Mouse (Mus musculus) midbrain, embryonic 11.5 days (tissue): ENCODE measurements around the gene Rpl35a. TPM values are rescaled to one million over a fixed set of nuclear protein-coding genes. Genes with fewer than 3 reads are reported as not detected.
A peak's percentile ranks its signal among the peaks of the same experiment; 100 is the strongest.

Source experiments
- ATAC-seq: fragments of 200-750 bp; cut with Nextera tagmentation; 2 replicates; pipeline ENCODE4 v1.8.0; 2017; ENCODE audit warnings: moderate TSS enrichment, moderate library complexity; ENCODE audit not compliant: low FRiP score
- DNase-seq: peaks from one replicate; pipeline ENCODE4 v3.0.0; 2015; ENCODE audit warnings: low spot score; ENCODE audit errors: missing footprints
- H3K27ac ChIP-seq: fragments of 300-500 bp; sonication (generic); 2 replicates; pipeline ENCODE4 v1.5.1; 2014; ENCODE audit warnings: low read depth, low read length
- H3K27me3 ChIP-seq: fragments of 300-500 bp; sonication (generic); 2 replicates; pipeline ENCODE4 v1.6.1; 2014; ENCODE audit warnings: mild to moderate bottlenecking, low read length, moderate library complexity, mixed read lengths; ENCODE audit not compliant: control insufficient read depth, insufficient read depth
- H3K36me3 ChIP-seq: fragments of 300-500 bp; sonication (generic); 2 replicates; pipeline ENCODE4 v1.6.1; 2014; ENCODE audit warnings: mild to moderate bottlenecking, low read length, moderate library complexity, mixed read lengths; ENCODE audit not compliant: control insufficient read depth, insufficient read depth
- H3K4me1 ChIP-seq: fragments of 300-500 bp; sonication (generic); 2 replicates; pipeline ENCODE4 v1.6.1; 2014; ENCODE audit warnings: low read length; ENCODE audit not compliant: control insufficient read depth, insufficient read depth
- H3K4me2 ChIP-seq: fragments of 300-500 bp; sonication (generic); 2 replicates; pipeline ENCODE4 v1.6.1; 2014; ENCODE audit warnings: mild to moderate bottlenecking, moderate library complexity
- H3K4me3 ChIP-seq: fragments of 300-500 bp; sonication (generic); 2 replicates; pipeline ENCODE4 v1.5.1; 2014; ENCODE audit warnings: low read depth, low read length
- H3K9ac ChIP-seq: fragments of 300-500 bp; sonication (generic); 2 replicates; pipeline ENCODE4 v1.6.1; 2014; ENCODE audit warnings: low read length
- H3K9me3 ChIP-seq: fragments of 300-500 bp; sonication (generic); 2 replicates; pipeline ENCODE4 v1.6.1; 2016; ENCODE audit warnings: low read length; ENCODE audit not compliant: control insufficient read depth
- WGBS: fragments of 180-500 bp; shearing (Covaris S2); extraction: QIAGEN DNeasy Blood & Tissue Kit; methylation state at CpG from one replicate; pipeline ENCODE4 v1.1.7; 2014; 5-methylcytosine and 5-hydroxymethylcytosine counted together
- polyA plus RNA-seq: library from polyadenylated mRNA; unstranded; fragments of >200 nt; fragmentation: Nextera tagmentation; extraction: Ambion mirVana; gene quantifications from 2 replicates; pipeline ENCODE4 v1.2.1, GENCODE M21; 2014

Gene Rpl35a
- polyA plus RNA-seq, 1 experiment from 2014 or later, result 861 TPM

- ATAC-seq (no peak), DNase-seq (peak; percentile 85)
- H3K36me3 ChIP-seq, result peaks cover 12% of the 10 kb centered on the region; the same call in 1 of the 2 replicates
- no peaks in the 10 kb centered on the region for H3K27me3 ChIP-seq
- no peaks in the 10 kb centered on the region for H3K9me3 ChIP-seq
- no peak overlapping the region for H3K9ac ChIP-seq
- H3K27ac ChIP-seq, result no peak overlapping the region
- H3K4me2 ChIP-seq, result no peak overlapping the region
- peaks cover 24% of the 10 kb centered on the region for H3K4me1 ChIP-seq
- 75% methylated on average over 2 of the region's 2 CpGs for WGBS
- H3K4me3 ChIP-seq, result no peak overlapping the region
These were observed 4.7 kb downstream of the Rpl35a start for GRCm38 (mm10) chr16:33060926-33061325.

GRCm38 (mm10) chr16:33061400-33061799 lies 5.1 kb downstream of the Rpl35a start:
- no peak for ATAC-seq
- no peaks in the 10 kb centered on the region for H3K9me3 ChIP-seq
- 54% methylated on average over 11 of the region's 11 CpGs for WGBS
- peaks cover 24% of the 10 kb centered on the region for H3K4me1 ChIP-seq
- peaks cover 12% of the 10 kb centered on the region; the same call in 1 of the 2 replicates for H3K36me3 ChIP-seq
- H3K9ac ChIP-seq, result no peak overlapping the region
- H3K27ac ChIP-seq, result peak overlapping the region; percentile 76; the same call in 1 of the 2 replicates
- peak overlapping the region; percentile 82; the same call in 1 of the 2 replicates for H3K4me2 ChIP-seq
- H3K4me3 ChIP-seq, result no peak overlapping the region
- no peak for DNase-seq
- no peaks in the 10 kb centered on the region for H3K27me3 ChIP-seq

GRCm38 (mm10) chr16:33062024-33062681 lies 5.9 kb downstream of the Rpl35a start, which contains the start of gene Lmln:
Lmln (plus strand) TSS chr16:33062521.
- peak within 1 kb of the TSS; percentile 82 for H3K4me2 ChIP-seq
- H3K9me3 ChIP-seq, result no peaks in the 10 kb centered on the region
- peaks cover 24% of the 10 kb centered on the region for H3K4me1 ChIP-seq
- DNase-seq, result peak; percentile 98
- peak within 1 kb of the TSS; percentile 76 for H3K27ac ChIP-seq
- H3K9ac ChIP-seq, result peak within 1 kb of the TSS; percentile 86
- peaks cover 12% of the 10 kb centered on the region; the same call in 1 of the 2 replicates for H3K36me3 ChIP-seq
- H3K27me3 ChIP-seq, result no peaks in the 10 kb centered on the region
- H3K4me3 ChIP-seq, result peak within 1 kb of the TSS; percentile 85
- ATAC-seq, result peak; percentile 99
- WGBS, result 1% methylated on average over 64 of the region's 64 CpGs

GRCm38 (mm10) chr16:33062682-33063131 lies 6.5 kb downstream of the Rpl35a start:
- peak overlapping the region; percentile 76 for H3K27ac ChIP-seq
- peak overlapping the region; percentile 85 for H3K4me3 ChIP-seq
- peak overlapping the region; percentile 82 for H3K4me2 ChIP-seq
- H3K9me3 ChIP-seq, result no peaks in the 10 kb centered on the region
- H3K36me3 ChIP-seq, result peaks cover 12% of the 10 kb centered on the region; the same call in 1 of the 2 replicates
- DNase-seq (peak; percentile 96), ATAC-seq (no peak)
- H3K9ac ChIP-seq, result peak overlapping the region; percentile 86
- peaks cover 21% of the 10 kb centered on the region for H3K4me1 ChIP-seq
- WGBS, result under 1% methylated on average over 34 of the region's 35 CpGs
- H3K27me3 ChIP-seq, result no peaks in the 10 kb centered on the region

- H3K36me3 ChIP-seq, result peaks cover 12% of the 10 kb centered on the region; the same call in 1 of the 2 replicates
- no peak overlapping the region for H3K27ac ChIP-seq
These were observed 7.0 kb downstream of the Rpl35a start for GRCm38 (mm10) chr16:33063267-33063666.

GRCm38 (mm10) chr16:33064636-33065035 lies 8.4 kb downstream of the Rpl35a start:
- H3K27me3 ChIP-seq, result no peaks in the 10 kb centered on the region
- H3K4me3 ChIP-seq, result no peak overlapping the region
- no peaks in the 10 kb centered on the region for H3K9me3 ChIP-seq
- no peak overlapping the region for H3K4me2 ChIP-seq
- no peak for ATAC-seq
- peaks cover 3% of the 10 kb centered on the region; the same call in 1 of the 2 replicates for H3K36me3 ChIP-seq
- no peak for DNase-seq
- H3K4me1 ChIP-seq, result peaks cover 16% of the 10 kb centered on the region
- no peak overlapping the region for H3K27ac ChIP-seq
- 68% methylated on average over 9 of the region's 9 CpGs for WGBS
- no peak overlapping the region for H3K9ac ChIP-seq

More at GRCm38 (mm10) chr16:33063267-33063666, 7.0 kb downstream of the Rpl35a start:
- Histone ChIP-seq H3K4me3 (peak overlapping the region; percentile 85), H3K27me3 (no peaks in the 10 kb centered on the region), H3K4me1 (peaks cover 16% of the 10 kb centered on the region), H3K9ac (peak overlapping the region; percentile 86), H3K9me3 (no peaks in the 10 kb centered on the region), H3K4me2 (peak overlapping the region; percentile 82)
- no peak for ATAC-seq
- WGBS, result 34% methylated on average over 7 of the region's 7 CpGs
- peak; percentile 88 for DNase-seq

- no peaks in the 10 kb centered on the region for H3K9me3 ChIP-seq
- peaks cover 6% of the 10 kb centered on the region for H3K36me3 ChIP-seq
- no peak overlapping the region for H3K4me3 ChIP-seq
- no peak for ATAC-seq
- no peaks in the 10 kb centered on the region for H3K4me1 ChIP-seq
- no peak overlapping the region for H3K27ac ChIP-seq
- no peak overlapping the region for H3K4me2 ChIP-seq
- no peak for DNase-seq
- H3K9ac ChIP-seq, result no peak overlapping the region
- no peaks in the 10 kb centered on the region for H3K27me3 ChIP-seq
These were observed 14.7 kb downstream of the Rpl35a start for GRCm38 (mm10) chr16:33070928-33071327.

GRCm38 (mm10) chr16:33072871-33073557 lies 16.8 kb downstream of the Rpl35a start:
- Histone ChIP-seq H3K4me3 (no peak overlapping the region), H3K27me3 (no peaks in the 10 kb centered on the region), H3K4me1 (no peaks in the 10 kb centered on the region), H3K27ac (no peak overlapping the region), H3K4me2 (no peak overlapping the region), H3K36me3 (peaks cover 9% of the 10 kb centered on the region), H3K9ac (no peak overlapping the region), H3K9me3 (no peaks in the 10 kb centered on the region)
- WGBS, result 89% methylated on average over 6 of the region's 6 CpGs
- ATAC-seq (no peak), DNase-seq (no peak)

- ATAC-seq (no peak), DNase-seq (no peak)
- WGBS, result 89% methylated on average over 5 of the region's 5 CpGs
- H3K4me1 ChIP-seq, result no peaks in the 10 kb centered on the region
- H3K27ac ChIP-seq, result no peak overlapping the region
- H3K27me3 ChIP-seq, result no peaks in the 10 kb centered on the region
- H3K9me3 ChIP-seq, result no peaks in the 10 kb centered on the region
- H3K36me3 ChIP-seq, result peaks cover 9% of the 10 kb centered on the region; the same call in 1 of the 2 replicates
- no peak overlapping the region for H3K4me3 ChIP-seq
- no peak overlapping the region for H3K4me2 ChIP-seq
- H3K9ac ChIP-seq, result no peak overlapping the region
These were observed 18.7 kb downstream of the Rpl35a start for GRCm38 (mm10) chr16:33074967-33075366.
